Mouse (Mus musculus): Measurements from ENCODE around the gene Pou2f1. TPM values are rescaled to one million over a fixed set of nuclear protein-coding genes. Genes with fewer than 3 reads are reported as not detected.

The Pou2f1 gene
- total and polyA plus RNA-seq, 2 experiments from 2014 or later: 13.9 to 29.6 TPM

GRCm38 (mm10) chr1:165855759-165856545 is 146.5 kb downstream of the Pou2f1 start:
- TF ChIP-seq CTCF (IDR thresholded peaks at IDR 0.05; ENCODE audit: low read depth): no peak

DNA sequence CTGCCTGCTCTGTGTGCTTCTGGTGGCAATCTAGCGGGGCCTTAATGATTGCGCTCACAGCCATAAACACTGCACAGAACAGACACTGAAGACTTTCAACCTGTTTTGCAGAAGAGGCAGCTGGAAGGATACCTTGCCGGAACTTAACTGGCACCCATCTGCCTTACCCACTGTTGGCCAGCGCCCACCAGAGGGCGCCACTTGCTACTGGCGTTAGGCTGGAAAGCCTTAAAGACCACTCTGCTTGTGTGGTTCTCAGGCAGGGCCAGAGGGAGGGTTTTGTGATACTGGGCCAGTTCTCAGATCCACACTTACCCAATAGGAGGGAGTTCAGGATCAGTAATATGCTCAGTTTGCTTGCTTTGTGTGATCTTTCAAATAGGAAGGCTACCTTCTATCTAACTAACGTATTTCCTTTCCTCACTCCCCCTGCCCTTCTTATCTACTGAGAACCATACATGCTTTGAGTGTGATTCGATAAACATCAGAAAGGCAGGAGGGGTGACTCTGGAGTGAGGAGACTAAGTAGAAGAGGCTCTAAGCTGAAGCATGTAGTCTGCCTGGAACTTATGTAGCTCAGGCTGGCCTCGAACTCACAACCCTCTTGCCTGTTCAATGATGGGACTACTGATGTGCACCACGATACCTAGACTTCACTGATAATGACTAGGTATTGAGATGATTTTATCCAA is 148.6 kb downstream of the Pou2f1 start:
- no peak overlapping the region for H3K9ac ChIP-seq (replicated peaks; ENCODE audit: low read length)
- ATAC-seq (peak; percentile 48; the same call in 1 of the 2 replicates), DNase-seq (ENCODE audit: low spot score) (peak; percentile 84)
- H3K4me2 ChIP-seq (ENCODE audit: low read depth, low read length): no peak overlapping the region
- TF ChIP-seq CTCF (IDR thresholded peaks at IDR 0.05; ENCODE audit: low read depth): peak; percentile 87
- H3K4me3 ChIP-seq (ENCODE audit: low read length): no peak overlapping the region
- H3K9me3 ChIP-seq (ENCODE audit: low read length): no peaks in the 10 kb centered on the region
- H3K27me3 ChIP-seq (ENCODE audit: insufficient read depth, low read length): no peaks in the 10 kb centered on the region
- H3K27ac ChIP-seq: no peak overlapping the region
- H3K36me3 ChIP-seq (ENCODE audit: insufficient read depth, low read length): no peaks in the 10 kb centered on the region
- H3K4me1 ChIP-seq (ENCODE audit: insufficient read depth, low read length): no peaks in the 10 kb centered on the region
- WGBS: 62% methylated on average over 10 of the region's 10 CpGs

More at GRCm38 (mm10) chr1:165855759-165856545, 146.5 kb downstream of the Pou2f1 start:
- Histone ChIP-seq H3K9ac (replicated peaks; ENCODE audit: low read length) (no peak overlapping the region), H3K4me3 (ENCODE audit: low read length) (no peak overlapping the region), H3K9me3 (ENCODE audit: low read length) (no peaks in the 10 kb centered on the region), H3K4me1 (ENCODE audit: insufficient read depth, low read length) (no peaks in the 10 kb centered on the region), H3K36me3 (ENCODE audit: insufficient read depth, low read length) (no peaks in the 10 kb centered on the region), H3K4me2 (ENCODE audit: low read depth, low read length) (no peak overlapping the region), H3K27ac (no peak overlapping the region), H3K27me3 (ENCODE audit: insufficient read depth, low read length) (no peaks in the 10 kb centered on the region)
- 45% methylated on average over 9 of the region's 9 CpGs for WGBS
- DNase-seq (ENCODE audit: low spot score) (no peak), ATAC-seq (no peak)

- DNase-seq (ENCODE audit: low spot score) (no peak), ATAC-seq (no peak)
- H3K27ac ChIP-seq: no peak overlapping the region
- WGBS: 68% methylated on average over 4 of the region's 4 CpGs
- no peak overlapping the region for H3K4me2 ChIP-seq (ENCODE audit: low read depth, low read length)
- no peak for TF ChIP-seq CTCF (IDR thresholded peaks at IDR 0.05; ENCODE audit: low read depth)
- H3K27me3 ChIP-seq (ENCODE audit: insufficient read depth, low read length): no peaks in the 10 kb centered on the region
- H3K9ac ChIP-seq (replicated peaks; ENCODE audit: low read length): no peak overlapping the region
- no peaks in the 10 kb centered on the region for H3K4me1 ChIP-seq (ENCODE audit: insufficient read depth, low read length)
- H3K4me3 ChIP-seq (ENCODE audit: low read length): no peak overlapping the region
- no peaks in the 10 kb centered on the region for H3K36me3 ChIP-seq (ENCODE audit: insufficient read depth, low read length)
- no peaks in the 10 kb centered on the region for H3K9me3 ChIP-seq (ENCODE audit: low read length)
These were observed 149.3 kb downstream of the Pou2f1 start for GRCm38 (mm10) chr1:165853131-165853721.

- no peak for DNase-seq (ENCODE audit: low spot score)
- H3K9me3 ChIP-seq (ENCODE audit: low read length): no peaks in the 10 kb centered on the region
- H3K4me3 ChIP-seq (ENCODE audit: low read length): no peak overlapping the region
- WGBS: 48% methylated on average over 5 of the region's 5 CpGs
- no peak for ATAC-seq
- no peak for TF ChIP-seq CTCF (IDR thresholded peaks at IDR 0.05; ENCODE audit: low read depth)
- no peak overlapping the region for H3K27ac ChIP-seq
- no peak overlapping the region for H3K9ac ChIP-seq (replicated peaks; ENCODE audit: low read length)
- no peaks in the 10 kb centered on the region for H3K4me1 ChIP-seq (ENCODE audit: insufficient read depth, low read length)
- H3K36me3 ChIP-seq (ENCODE audit: insufficient read depth, low read length): no peaks in the 10 kb centered on the region
- H3K4me2 ChIP-seq (ENCODE audit: low read depth, low read length): no peak overlapping the region
- H3K27me3 ChIP-seq (ENCODE audit: insufficient read depth, low read length): no peaks in the 10 kb centered on the region
These were observed 150.3 kb downstream of the Pou2f1 start for GRCm38 (mm10) chr1:165852131-165852530.

GRCm38 (mm10) chr1:165849458-165850445 is 152.7 kb downstream of the Pou2f1 start:
- H3K36me3 ChIP-seq (ENCODE audit: insufficient read depth, low read length): no peaks in the 10 kb centered on the region
- 85% methylated on average over 17 of the region's 17 CpGs for WGBS
- H3K27ac ChIP-seq: no peak overlapping the region
- no peak overlapping the region for H3K4me2 ChIP-seq (ENCODE audit: low read depth, low read length)
- H3K9me3 ChIP-seq (ENCODE audit: low read length): no peaks in the 10 kb centered on the region
- no peak for ATAC-seq
- no peak for DNase-seq (ENCODE audit: low spot score)
- H3K4me1 ChIP-seq (ENCODE audit: insufficient read depth, low read length): no peaks in the 10 kb centered on the region
- H3K9ac ChIP-seq (replicated peaks; ENCODE audit: low read length): no peak overlapping the region
- H3K4me3 ChIP-seq (ENCODE audit: low read length): no peak overlapping the region
- TF ChIP-seq CTCF (IDR thresholded peaks at IDR 0.05; ENCODE audit: low read depth): no peak
- 0 out of 2 replicates have a peak, but pooled peaks cover 11% of the 10 kb centered on the region for H3K27me3 ChIP-seq (ENCODE audit: insufficient read depth, low read length)

GRCm38 (mm10) chr1:165848881-165849280 is 153.6 kb downstream of the Pou2f1 start:
- no peaks in the 10 kb centered on the region for H3K36me3 ChIP-seq (ENCODE audit: insufficient read depth, low read length)
- ATAC-seq: no peak
- no peak for DNase-seq (ENCODE audit: low spot score)
- H3K9me3 ChIP-seq (ENCODE audit: low read length): no peaks in the 10 kb centered on the region
- no peak overlapping the region for H3K4me2 ChIP-seq (ENCODE audit: low read depth, low read length)
- H3K4me1 ChIP-seq (ENCODE audit: insufficient read depth, low read length): peaks cover 3% of the 10 kb centered on the region; the same call in 1 of the 2 replicates
- peaks cover 13% of the 10 kb centered on the region; the same call in 1 of the 2 replicates for H3K27me3 ChIP-seq (ENCODE audit: insufficient read depth, low read length)
- no peak overlapping the region for H3K4me3 ChIP-seq (ENCODE audit: low read length)
- no peak overlapping the region for H3K27ac ChIP-seq
- 61% methylated on average over 4 of the region's 4 CpGs for WGBS
- no peak for TF ChIP-seq CTCF (IDR thresholded peaks at IDR 0.05; ENCODE audit: low read depth)
- H3K9ac ChIP-seq (replicated peaks; ENCODE audit: low read length): no peak overlapping the region
